8 mouse cellular contexts compared by ENCODE assay signal in the genomic region with DNA sequence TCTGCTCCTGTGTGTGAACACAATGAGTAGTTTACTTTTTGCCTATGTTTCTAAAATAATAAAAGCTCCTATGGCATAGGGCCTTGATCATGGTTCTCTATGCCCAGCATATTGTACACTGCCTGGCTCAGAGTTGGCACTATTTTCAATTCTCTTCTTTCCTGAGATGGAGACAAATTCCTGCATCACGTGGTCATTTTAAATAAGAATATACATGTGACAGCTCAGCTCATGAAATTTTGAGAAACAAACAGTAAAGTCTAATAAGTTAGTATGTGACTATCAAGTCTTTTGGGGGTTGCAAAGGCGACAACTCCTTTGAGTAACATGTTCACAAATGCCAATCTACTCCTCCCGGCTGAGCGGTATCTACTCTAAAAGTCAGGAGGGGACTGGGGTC. TPM values are rescaled to one million over a fixed set of nuclear protein-coding genes. Genes with fewer than 3 reads are reported as not detected.
DNase-seq lines count a peak whose midpoint lies in the region; ATAC-seq and TF ChIP-seq lines count a peak whose summit lies in the region.

No protein-coding gene starts in this region.

- H3K4me2 ChIP-seq in hindbrain, embryonic 13.5 days = peak overlapping the region; percentile 68
- peak overlapping the region; percentile 70 for H3K4me2 ChIP-seq in midbrain, embryonic 13.5 days (replicated peaks)

- H3K9ac ChIP-seq in hindbrain, embryonic 13.5 days = peak overlapping the region; percentile 92
- H3K9ac ChIP-seq in midbrain, embryonic 13.5 days (replicated peaks) = peak overlapping the region; percentile 83

- H3K4me3 ChIP-seq in kidney, adult 2 months (ENCODE audit: insufficient read depth, low read depth, low read length) = peak overlapping the region; percentile 85
- H3K4me3 ChIP-seq in bone marrow, adult 2 months (replicated peaks; ENCODE audit: control insufficient read depth, low read depth, low read length) = peak overlapping the region; percentile 98
- H3K4me3 ChIP-seq in hindbrain, embryonic 13.5 days = peak overlapping the region; percentile 75
- H3K4me3 ChIP-seq in midbrain, embryonic 13.5 days (replicated peaks) = peak overlapping the region; percentile 73

- under 1% methylated on average over 4 of the region's 4 CpGs for whole genome bisulfite sequencing in kidney, adult 2 months
- 1% methylated on average over 4 of the region's 4 CpGs for WGBS in bone marrow, adult 2 months
- WGBS in hindbrain, embryonic 13.5 days = 2% methylated on average over 4 of the region's 4 CpGs
- 1% methylated on average over 4 of the region's 4 CpGs for WGBS in midbrain, embryonic 13.5 days

- H3K9me3 ChIP-seq in hindbrain, embryonic 13.5 days = no peaks in the 10 kb centered on the region
- no peaks in the 10 kb centered on the region for H3K9me3 ChIP-seq in midbrain, embryonic 13.5 days

- TF ChIP-seq CTCF in kidney, adult 2 months (conservative IDR thresholded peaks at IDR 0.05; ENCODE audit: insufficient read depth, insufficient read length, low read depth, low read length) = no peak
- no peak for TF ChIP-seq CTCF in bone marrow, adult 2 months (IDR thresholded peaks at IDR 0.05; ENCODE audit: control insufficient read depth, insufficient read depth, low read length)

- H3K36me3 ChIP-seq in kidney, adult 2 months (ENCODE audit: control insufficient read depth, insufficient read depth, low read length) = peaks cover 9% of the 10 kb centered on the region
- H3K36me3 ChIP-seq in hindbrain, embryonic 13.5 days = peaks cover 35% of the 10 kb centered on the region
- H3K36me3 ChIP-seq in midbrain, embryonic 13.5 days = peaks cover 28% of the 10 kb centered on the region

- TF ChIP-seq POLR2A in kidney, adult 2 months (IDR thresholded peaks at IDR 0.05; ENCODE audit: low read depth, low read length) = no peak
- no peak for TF ChIP-seq POLR2A in bone marrow, adult 2 months (IDR thresholded peaks at IDR 0.05; ENCODE audit: borderline replicate concordance, control insufficient read depth, low read depth, low read length)

- H3K27ac ChIP-seq in kidney, adult 2 months (ENCODE audit: insufficient read depth, low read depth, low read length) = peak overlapping the region; percentile 95
- peak overlapping the region; percentile 59 for H3K27ac ChIP-seq in bone marrow, adult 2 months (ENCODE audit: control insufficient read depth, insufficient read depth, low read depth, low read length, poor library complexity)
- H3K27ac ChIP-seq in hindbrain, embryonic 13.5 days = peak overlapping the region; percentile 90
- H3K27ac ChIP-seq in midbrain, embryonic 13.5 days = peak overlapping the region; percentile 80

- ATAC-seq in hindbrain, embryonic 13.5 days (ENCODE audit: low FRiP score) = no peak
- ATAC-seq in midbrain, embryonic 13.5 days = no peak

- DNase-seq in kidney, adult 2 months = no peak
- DNase-seq in kidney, adult 18-20 months = no peak
- DNase-seq in adrenal gland, adult (ENCODE audit: inconsistent age in 2 of 2, low spot score in 1 of 2) = no peak
- no peak for DNase-seq in thymus, postnatal 4 days
- no peak for DNase-seq in ovary, postnatal 14 days (ENCODE audit: low spot score)

- H3K27me3 ChIP-seq in kidney, adult 2 months (replicated peaks; ENCODE audit: control insufficient read depth, insufficient read depth, low read length) = no peaks in the 10 kb centered on the region
- H3K27me3 ChIP-seq in hindbrain, embryonic 13.5 days = no peaks in the 10 kb centered on the region
- H3K27me3 ChIP-seq in midbrain, embryonic 13.5 days = no peaks in the 10 kb centered on the region

- peaks cover 13% of the 10 kb centered on the region; the same call in 1 of the 2 replicates for H3K4me1 ChIP-seq in kidney, adult 2 months (ENCODE audit: control insufficient read depth, insufficient read depth, low read length)
- no peaks in the 10 kb centered on the region; the same call in 1 of the 2 replicates for H3K4me1 ChIP-seq in bone marrow, adult 2 months (ENCODE audit: control insufficient read depth, insufficient read depth, low read length)
- peaks cover 25% of the 10 kb centered on the region for H3K4me1 ChIP-seq in hindbrain, embryonic 13.5 days (replicated peaks)
- peaks cover 23% of the 10 kb centered on the region for H3K4me1 ChIP-seq in midbrain, embryonic 13.5 days (replicated peaks)

RNA-seq across cellular contexts. Expression of gene Mrrf, which starts 0.3 kb away (rescaled TPM):
- 54.0 and 65.1 TPM in 2 replicates for polyA plus RNA-seq in kidney, adult 2 months (2012; rRNA removed)
- polyA plus RNA-seq in bone marrow, adult 2 months (2011; ENCODE audit: insufficient read depth, insufficient read length, low replicate concordance, missing spikeins) = 4.9 and 6.7 TPM in 2 replicates
- 23.8 and 27.2 TPM in 2 replicates for polyA plus RNA-seq in hindbrain, embryonic 13.5 days (2015; fragmentation: Nextera tagmentation; extraction: Ambion mirVana)
- polyA plus RNA-seq in midbrain, embryonic 13.5 days (2015; fragmentation: Nextera tagmentation; extraction: Ambion mirVana) = 23.0 and 24.5 TPM in 2 replicates

RNA-seq across cellular contexts. Expression of gene Rbm18, which starts 0.7 kb away (rescaled TPM):
- polyA plus RNA-seq in kidney, adult 2 months (2012; rRNA removed) = 10.9 and 15.2 TPM in 2 replicates
- polyA plus RNA-seq in bone marrow, adult 2 months (2011; ENCODE audit: insufficient read depth, insufficient read length, low replicate concordance, missing spikeins) = 6.1 and 12.7 TPM in 2 replicates
- 142 and 148 TPM in 2 replicates for polyA plus RNA-seq in hindbrain, embryonic 13.5 days (2015; fragmentation: Nextera tagmentation; extraction: Ambion mirVana)
- 159 and 168 TPM in 2 replicates for polyA plus RNA-seq in midbrain, embryonic 13.5 days (2015; fragmentation: Nextera tagmentation; extraction: Ambion mirVana)

RNA-seq across cellular contexts. Expression of gene Lhx6, which starts 30.7 kb away (rescaled TPM):
- 1.4 and 1.7 TPM in 2 replicates for polyA plus RNA-seq in kidney, adult 2 months (2012; rRNA removed)
- polyA plus RNA-seq in bone marrow, adult 2 months (2011; ENCODE audit: insufficient read depth, insufficient read length, low replicate concordance, missing spikeins) = not detected in 2 replicates
- 0.73 and 0.78 TPM in 2 replicates for polyA plus RNA-seq in hindbrain, embryonic 13.5 days (2015; fragmentation: Nextera tagmentation; extraction: Ambion mirVana)
- 3.0 and 3.6 TPM in 2 replicates for polyA plus RNA-seq in midbrain, embryonic 13.5 days (2015; fragmentation: Nextera tagmentation; extraction: Ambion mirVana)
